Mouse (Mus musculus) bone marrow, adult 2 months (tissue): Measurements from ENCODE around the gene Gm5134. TPM values are rescaled to one million over a fixed set of nuclear protein-coding genes. Genes with fewer than 3 reads are reported as not detected.
A peak's percentile ranks its signal among the peaks of the same experiment; 100 is the strongest.

ENCODE experiments used
- H3K27ac ChIP-seq: fragments of 200-500 bp; 2 replicates; pipeline ENCODE4 v1.5.1; 2012; ENCODE audit warnings: low read depth, mild to moderate bottlenecking, control low read depth, inconsistent platforms, low read length; ENCODE audit not compliant: control insufficient read depth, poor library complexity, insufficient read depth
- H3K4me1 ChIP-seq: fragments of 200-500 bp; 2 replicates; pipeline ENCODE4 v1.6.1; 2011; ENCODE audit warnings: low read length; ENCODE audit not compliant: control insufficient read depth, insufficient read depth
- H3K4me3 ChIP-seq: fragments of 200-500 bp; replicated peaks from 2 replicates; pipeline ENCODE3; 2011; ENCODE audit warnings: mild to moderate bottlenecking, low read depth, low read length, control low read depth; ENCODE audit not compliant: control insufficient read depth
- CTCF ChIP-seq: fragments of 200-500 bp; IDR thresholded peaks from 2 replicates; pipeline ENCODE4 v1.5.1; 2011; ENCODE audit warnings: low read length, control low read depth; ENCODE audit not compliant: control insufficient read depth, insufficient read depth
- POLR2A ChIP-seq: fragments of 200-500 bp; IDR thresholded peaks from 2 replicates; pipeline ENCODE4 v1.6.1; 2011; ENCODE audit warnings: low read depth, mild to moderate bottlenecking, control low read depth, low read length, borderline replicate concordance; ENCODE audit not compliant: control insufficient read depth
- WGBS: fragments of 180-500 bp; shearing (Covaris S2); methylation state at CpG from one replicate; pipeline ENCODE4 v1.1.7; 2018; 5-methylcytosine and 5-hydroxymethylcytosine counted together
- polyA plus RNA-seq: library from polyadenylated mRNA; stranded (reverse); fragments of >200 nt; gene quantifications from 2 replicates; pipeline ENCODE4 v1.2.4, GENCODE M21; 2011; ENCODE audit warnings: low replicate concordance; ENCODE audit not compliant: missing spikeins, insufficient read depth, insufficient read length

Gm5134 gene
- polyA plus RNA-seq, 1 experiment = not detected

DNA sequence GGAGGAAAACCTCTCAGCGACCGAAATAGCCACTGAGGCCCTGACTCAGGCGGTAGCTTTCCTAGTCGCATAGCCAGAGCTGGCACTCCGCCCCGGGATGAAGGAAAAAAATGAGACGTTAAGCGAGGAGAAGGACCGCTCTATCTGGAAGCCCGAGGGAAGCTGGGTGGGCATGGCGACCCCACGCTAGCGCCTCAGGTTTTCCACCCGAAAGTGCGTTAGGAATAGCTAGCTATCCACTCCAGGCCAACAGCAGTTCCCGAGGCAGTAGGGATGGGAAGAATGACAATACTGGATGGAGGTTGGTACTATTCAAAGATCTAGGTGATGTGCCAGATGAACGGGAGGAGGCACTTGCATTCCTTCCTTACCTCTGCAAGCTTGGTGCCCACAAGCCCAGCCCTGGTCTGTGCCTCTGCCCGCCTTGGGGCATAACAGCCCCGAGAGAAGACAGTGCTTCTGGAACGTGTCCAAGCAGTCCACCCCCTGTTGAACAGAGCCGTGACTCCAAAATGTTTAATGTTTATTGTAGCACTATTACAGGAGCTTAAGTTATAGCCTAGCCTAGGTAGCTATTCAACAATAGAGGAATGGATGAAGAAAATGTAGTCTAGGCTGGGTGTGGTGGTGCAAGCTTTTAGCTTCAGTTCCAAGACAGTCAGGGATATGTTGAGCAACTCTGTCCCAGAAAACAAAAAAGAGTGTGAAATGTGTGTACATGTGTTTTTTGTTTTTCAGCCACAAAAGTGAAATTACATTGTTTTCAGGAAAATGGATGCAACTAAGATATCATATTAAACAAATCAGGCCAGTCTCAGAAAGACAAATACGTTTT is 32.4 kb upstream of the Gm5134 start:
- Histone ChIP-seq H3K4me1 (no peaks in the 10 kb centered on the region; the same call in 1 of the 2 replicates), H3K27ac (peak overlapping the region; percentile 46), H3K4me3 (peak overlapping the region; percentile 91)
- WGBS = 5% methylated on average over 22 of the region's 22 CpGs
- TF ChIP-seq CTCF (no peak), POLR2A (no peak)

DNA sequence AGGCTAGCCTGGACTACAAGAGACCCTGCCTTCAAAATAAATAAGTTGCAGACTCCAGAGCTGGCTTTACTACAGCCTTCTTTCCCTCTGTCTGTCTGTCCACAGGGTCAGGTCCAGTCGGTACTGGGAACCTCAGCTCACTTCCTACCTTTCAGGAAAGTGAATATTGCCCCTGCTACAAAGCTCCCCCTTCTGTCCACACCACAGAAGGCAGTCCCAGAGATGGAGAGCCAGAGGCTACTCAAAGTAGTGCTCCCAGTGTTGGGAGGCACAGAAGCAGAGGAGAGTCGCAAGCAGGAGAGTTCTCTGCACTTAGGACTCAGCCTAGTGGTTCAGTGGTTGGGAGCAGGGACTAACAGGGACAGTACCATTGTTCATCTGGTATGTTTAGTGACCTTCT is 30.0 kb upstream of the Gm5134 start:
- WGBS = 44% methylated on average over 2 of the region's 2 CpGs
- H3K27ac ChIP-seq = no peak overlapping the region
- TF ChIP-seq CTCF (no peak), POLR2A (no peak)
- H3K4me1 ChIP-seq = no peaks in the 10 kb centered on the region; the same call in 1 of the 2 replicates
- no peak overlapping the region for H3K4me3 ChIP-seq

DNA sequence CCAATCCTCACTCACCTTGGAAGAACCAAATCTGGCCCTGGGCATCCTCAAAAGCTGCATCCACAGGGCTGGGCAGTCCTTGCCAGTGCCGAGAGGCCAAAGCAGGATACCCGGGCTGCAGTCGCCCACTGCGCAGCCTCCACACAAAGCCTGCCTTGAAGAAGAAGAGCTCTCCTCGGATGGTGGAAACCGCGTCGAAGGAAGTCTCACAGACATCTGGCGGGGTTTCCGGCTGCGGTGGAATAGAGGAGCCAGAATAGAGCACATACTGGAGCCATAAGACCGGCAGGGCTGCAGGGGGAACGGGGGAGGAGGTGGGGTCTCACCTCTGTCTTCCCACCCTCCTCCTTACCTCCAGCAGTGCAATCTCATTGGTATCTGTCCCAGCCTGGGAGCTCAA is 27.9 kb upstream of the Gm5134 start:
- WGBS = 73% methylated on average over 13 of the region's 13 CpGs
- no peak overlapping the region for H3K4me3 ChIP-seq
- TF ChIP-seq CTCF = no peak
- TF ChIP-seq POLR2A = no peak
- no peak overlapping the region for H3K27ac ChIP-seq
- H3K4me1 ChIP-seq = no peaks in the 10 kb centered on the region; the same call in 1 of the 2 replicates

DNA sequence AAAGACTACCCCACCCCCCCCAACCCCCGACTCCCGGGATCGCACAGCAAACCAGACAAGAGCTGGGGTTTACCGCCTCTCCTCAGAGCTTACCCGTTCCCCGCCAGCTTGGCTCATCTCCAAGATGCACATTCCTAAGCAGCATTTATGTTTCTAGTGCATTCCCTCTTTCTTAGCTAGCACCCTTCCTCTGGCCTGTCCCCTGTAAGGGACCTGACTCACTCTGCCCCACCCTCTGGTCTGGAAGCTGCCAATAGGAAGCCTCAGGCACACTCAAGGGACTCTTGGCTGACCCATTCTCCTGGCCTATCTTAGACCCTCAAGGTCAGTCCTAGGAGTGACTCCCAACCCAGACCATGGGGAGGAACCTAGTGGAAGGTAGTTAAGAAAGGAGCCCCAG is 24.0 kb upstream of the Gm5134 start:
- WGBS = 40% methylated on average over 6 of the region's 6 CpGs
- H3K4me1 ChIP-seq = no peaks in the 10 kb centered on the region
- no peak overlapping the region for H3K4me3 ChIP-seq
- H3K27ac ChIP-seq = no peak overlapping the region
- no peak for TF ChIP-seq CTCF
- TF ChIP-seq POLR2A = no peak

DNA sequence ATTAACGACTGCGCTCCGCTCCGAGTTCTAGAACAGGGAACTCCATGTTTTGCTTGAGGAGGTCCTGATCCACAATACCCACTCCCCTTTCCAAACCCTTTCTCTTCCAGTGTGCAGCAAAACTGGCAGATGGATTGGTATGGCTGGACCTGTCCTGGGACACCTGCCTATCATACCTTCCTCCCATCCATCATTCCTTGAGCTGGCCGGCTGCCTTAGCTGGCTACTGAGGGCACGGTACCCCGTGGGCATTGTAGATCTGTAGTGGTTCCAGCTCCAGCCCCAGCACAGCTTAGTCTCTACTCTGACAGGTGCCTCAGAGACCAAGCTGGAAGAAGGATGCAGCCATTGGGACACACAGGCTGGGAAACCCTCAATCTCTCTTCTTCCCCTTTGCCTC is 23.0 kb upstream of the Gm5134 start:
- TF ChIP-seq POLR2A (no peak), CTCF (no peak)
- 48% methylated on average over 7 of the region's 7 CpGs for WGBS
- H3K4me1 ChIP-seq = no peaks in the 10 kb centered on the region
- H3K27ac ChIP-seq = no peak overlapping the region
- no peak overlapping the region for H3K4me3 ChIP-seq

DNA sequence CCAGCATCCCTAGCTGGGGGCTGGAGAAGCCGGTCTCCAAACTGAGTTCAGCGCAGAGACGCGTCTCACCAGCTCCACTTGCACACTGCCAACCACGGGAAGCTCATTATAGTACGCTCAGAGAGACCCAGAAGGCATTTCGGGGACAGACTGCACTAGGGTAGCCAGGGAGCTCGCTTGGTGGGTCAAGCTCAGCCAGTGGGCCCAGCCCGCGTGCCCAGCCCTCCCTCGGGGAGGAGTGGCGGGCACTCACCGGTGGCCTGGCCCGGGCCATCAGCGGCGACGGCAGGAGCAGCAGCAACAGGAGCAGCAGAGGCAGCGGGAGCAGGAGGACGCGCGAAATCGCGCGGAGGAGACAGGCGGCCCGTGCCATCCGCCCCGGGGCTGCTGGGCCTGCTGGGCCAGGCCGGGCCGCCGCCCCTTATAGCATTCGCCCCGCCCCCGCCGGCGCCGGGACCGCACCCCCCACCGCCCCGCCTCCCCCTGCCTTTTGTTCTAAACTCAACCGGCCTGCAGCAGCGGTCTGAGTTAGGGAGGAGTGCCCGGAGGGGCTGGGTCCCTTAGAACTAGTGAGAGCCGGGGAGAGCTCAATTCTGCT is 22.1 kb upstream of the Gm5134 start:
- 3% methylated on average over 44 of the region's 44 CpGs for whole genome bisulfite sequencing
- Histone ChIP-seq H3K4me3 (peak overlapping the region; percentile 43), H3K27ac (peak overlapping the region; percentile 40; the same call in 1 of the 2 replicates), H3K4me1 (no peaks in the 10 kb centered on the region)
- TF ChIP-seq CTCF (no peak), POLR2A (peak; percentile 16; the same call in 1 of the 2 replicates)

DNA sequence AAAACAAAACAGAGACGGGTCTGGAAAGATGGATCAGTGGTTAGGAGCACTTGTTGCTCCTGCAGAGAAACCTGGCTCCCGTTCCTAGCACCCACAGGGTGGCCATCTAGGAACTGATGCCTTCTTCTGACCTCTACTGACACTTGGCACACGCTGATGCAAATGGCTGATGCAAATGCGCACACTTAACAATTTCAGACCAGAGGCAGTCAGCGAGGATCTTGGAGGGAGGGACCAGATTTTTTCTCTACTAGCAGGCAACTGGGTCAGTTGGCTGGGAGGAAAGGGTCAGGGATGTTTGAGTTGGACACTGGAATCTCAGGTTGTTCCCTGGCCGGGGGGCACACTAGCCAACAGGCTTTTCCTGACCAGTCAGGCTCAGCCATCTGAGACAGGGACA is 21.4 kb upstream of the Gm5134 start, which contains the start of gene Chchd10:
Gene Chchd10 (plus strand): TSS at position 240 of the 400 bp plus-strand sequence.
- H3K27ac ChIP-seq = peak within 1 kb of the TSS; percentile 40; the same call in 1 of the 2 replicates
- WGBS = 75% methylated on average over 6 of the region's 6 CpGs
- TF ChIP-seq POLR2A = no peak
- no peak for TF ChIP-seq CTCF
- peak within 1 kb of the TSS; percentile 43 for H3K4me3 ChIP-seq
- H3K4me1 ChIP-seq = no peaks in the 10 kb centered on the region

DNA sequence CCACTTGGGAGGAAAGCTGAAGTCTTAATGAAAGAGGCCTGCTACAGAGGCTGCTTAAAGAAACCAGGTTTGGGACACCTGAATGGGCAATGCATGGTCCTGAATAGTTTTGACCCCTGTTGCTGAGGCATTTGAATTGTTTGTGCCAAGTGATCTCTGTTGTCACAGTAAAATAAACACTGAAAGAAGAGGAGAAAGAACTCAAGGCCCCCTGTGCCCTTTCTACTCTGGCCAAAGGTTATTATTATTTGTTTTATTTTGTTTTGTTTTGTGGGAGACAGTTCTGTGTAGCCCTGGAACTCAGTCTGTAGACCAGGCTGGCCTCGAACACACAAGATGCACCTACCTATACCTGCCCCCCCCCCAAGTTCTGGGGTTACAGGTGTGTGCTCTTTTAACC is 19.3 kb upstream of the Gm5134 start:
- Histone ChIP-seq H3K27ac (no peak overlapping the region), H3K4me1 (no peaks in the 10 kb centered on the region; the same call in 1 of the 2 replicates), H3K4me3 (no peak overlapping the region)
- WGBS = 63% methylated on average over 1 of the region's 1 CpGs
- TF ChIP-seq CTCF (no peak), POLR2A (no peak)
